Mouse (Mus musculus) lung, embryonic 16.5 days (tissue): Measurements from ENCODE around the gene Pgk1. TPM values are rescaled to one million over a fixed set of nuclear protein-coding genes. Genes with fewer than 3 reads are reported as not detected.
A peak's percentile ranks its signal among the peaks of the same experiment; 100 is the strongest.

Experiments used
- ATAC-seq: fragments of 200-750 bp; cut with Nextera tagmentation; 2 replicates; pipeline ENCODE4 v1.8.0; 2017; ENCODE audit warnings: low read depth, mild to moderate bottlenecking, moderate library complexity
- H3K27ac ChIP-seq: fragments of 300-500 bp; sonication (generic); 2 replicates; pipeline ENCODE4 v1.5.1; 2014; ENCODE audit warnings: mild to moderate bottlenecking, control low read depth, low read length
- H3K27me3 ChIP-seq: fragments of 300-500 bp; sonication (generic); 2 replicates; pipeline ENCODE4 v1.6.1; 2014; ENCODE audit warnings: low read depth, low read length, mixed read lengths; ENCODE audit not compliant: control insufficient read depth, insufficient read depth
- H3K36me3 ChIP-seq: fragments of 300-500 bp; sonication (generic); 2 replicates; pipeline ENCODE4 v1.6.1; 2014; ENCODE audit warnings: low read length; ENCODE audit not compliant: control insufficient read depth, insufficient read depth
- H3K4me1 ChIP-seq: fragments of 300-500 bp; sonication (generic); replicated peaks from 2 replicates; pipeline ENCODE4 v1.6.1; 2014; ENCODE audit warnings: low read length, mixed read lengths; ENCODE audit not compliant: control insufficient read depth, insufficient read depth
- H3K4me2 ChIP-seq: fragments of 300-500 bp; sonication (generic); 2 replicates; pipeline ENCODE4 v1.6.1; 2014; ENCODE audit warnings: low read depth, low read length, control low read depth
- H3K4me3 ChIP-seq: fragments of 300-500 bp; sonication (generic); 2 replicates; pipeline ENCODE4 v1.5.1; 2014; ENCODE audit warnings: mild to moderate bottlenecking, low read length, control low read depth
- H3K9ac ChIP-seq: fragments of 300-500 bp; sonication (generic); 2 replicates; pipeline ENCODE4 v1.6.1; 2014; ENCODE audit warnings: low read length, control low read depth
- H3K9me3 ChIP-seq: fragments of 300-500 bp; sonication (generic); 2 replicates; pipeline ENCODE4 v1.6.1; 2016; ENCODE audit warnings: low read length; ENCODE audit not compliant: control insufficient read depth
- WGBS: fragments of 180-500 bp; shearing (Covaris S2); extraction: QIAGEN DNeasy Blood & Tissue Kit; methylation state at CpG from one replicate; pipeline ENCODE4 v1.1.7; 2014; 5-methylcytosine and 5-hydroxymethylcytosine counted together
- polyA plus RNA-seq: library from polyadenylated mRNA; unstranded; fragments of >200 nt; fragmentation: Nextera tagmentation; extraction: Ambion mirVana; gene quantifications from 2 replicates; pipeline ENCODE4 v1.2.1, GENCODE M21; 2015

Pgk1 gene
- polyA plus RNA-seq, 1 experiment from 2014 or later = 269 TPM

- no peak for ATAC-seq
- Histone ChIP-seq H3K36me3 (no peaks in the 10 kb centered on the region), H3K4me2 (no peak overlapping the region), H3K27me3 (no peaks in the 10 kb centered on the region), H3K9ac (no peak overlapping the region), H3K4me3 (no peak overlapping the region), H3K4me1 (0 out of 2 replicates have a peak, but pooled peaks cover 3% of the 10 kb centered on the region), H3K27ac (no peak overlapping the region), H3K9me3 (no peaks in the 10 kb centered on the region)
- WGBS = 40% methylated on average over 1 of the region's 1 CpGs
Measured at GRCm38 (mm10) chrX:106165089-106165488, 21.8 kb upstream of the Pgk1 start.

DNA sequence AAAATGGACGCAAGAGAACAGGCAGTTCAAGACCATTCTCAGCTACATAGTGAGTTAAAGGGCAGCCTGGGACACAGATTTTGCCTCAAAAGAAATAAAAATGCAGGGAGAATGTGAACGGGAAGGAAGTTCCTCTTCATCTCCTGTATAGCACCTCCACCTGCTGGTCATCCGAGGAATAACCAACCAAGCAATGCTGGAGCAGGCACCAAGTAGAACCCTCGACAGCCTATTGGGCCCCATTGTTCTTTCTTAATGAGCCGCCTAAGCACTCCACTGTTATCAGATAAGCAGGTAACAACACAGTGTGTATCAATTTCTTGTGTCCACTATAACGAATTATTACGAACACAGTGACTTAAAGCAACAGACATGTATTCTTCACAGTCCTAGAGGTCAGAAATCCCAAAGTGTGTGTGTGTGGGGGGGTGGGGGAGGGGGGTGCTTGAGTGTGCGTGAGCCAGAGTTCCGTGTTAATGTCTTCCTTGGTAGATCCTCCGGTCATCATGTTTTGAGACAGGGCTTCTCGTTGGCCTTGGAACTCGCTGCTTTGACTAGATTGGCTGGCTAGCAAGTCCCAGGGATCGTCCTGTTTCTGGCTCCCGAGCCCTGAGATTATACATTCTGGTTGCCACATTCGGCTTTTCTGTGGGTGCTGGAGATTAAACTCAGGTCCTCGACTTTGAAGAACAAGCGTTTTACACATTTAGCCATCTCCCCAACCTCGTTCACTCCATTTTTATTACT lies 15.6 kb upstream of the Pgk1 start:
- no peak overlapping the region for H3K27ac ChIP-seq
- 24% methylated on average over 18 of the region's 18 CpGs for WGBS
- H3K9ac ChIP-seq = peak overlapping the region; percentile 47; the same call in 1 of the 2 replicates
- peak; percentile 89 for ATAC-seq
- no peaks in the 10 kb centered on the region for H3K9me3 ChIP-seq
- peak overlapping the region; percentile 39 for H3K4me3 ChIP-seq
- peak overlapping the region; percentile 49 for H3K4me2 ChIP-seq
- H3K27me3 ChIP-seq = no peaks in the 10 kb centered on the region
- H3K4me1 ChIP-seq = no peaks in the 10 kb centered on the region
- H3K36me3 ChIP-seq = no peaks in the 10 kb centered on the region

GRCm38 (mm10) chrX:106171853-106172154 lies 15.1 kb upstream of the Pgk1 start:
- peak; percentile 47; the same call in 1 of the 2 replicates for ATAC-seq
- Histone ChIP-seq H3K27me3 (no peaks in the 10 kb centered on the region), H3K4me1 (no peaks in the 10 kb centered on the region), H3K27ac (no peak overlapping the region), H3K36me3 (no peaks in the 10 kb centered on the region), H3K9me3 (no peaks in the 10 kb centered on the region), H3K4me2 (peak overlapping the region; percentile 49), H3K4me3 (peak overlapping the region; percentile 39), H3K9ac (no peak overlapping the region)
- 44% methylated on average over 5 of the region's 6 CpGs for WGBS

DNA sequence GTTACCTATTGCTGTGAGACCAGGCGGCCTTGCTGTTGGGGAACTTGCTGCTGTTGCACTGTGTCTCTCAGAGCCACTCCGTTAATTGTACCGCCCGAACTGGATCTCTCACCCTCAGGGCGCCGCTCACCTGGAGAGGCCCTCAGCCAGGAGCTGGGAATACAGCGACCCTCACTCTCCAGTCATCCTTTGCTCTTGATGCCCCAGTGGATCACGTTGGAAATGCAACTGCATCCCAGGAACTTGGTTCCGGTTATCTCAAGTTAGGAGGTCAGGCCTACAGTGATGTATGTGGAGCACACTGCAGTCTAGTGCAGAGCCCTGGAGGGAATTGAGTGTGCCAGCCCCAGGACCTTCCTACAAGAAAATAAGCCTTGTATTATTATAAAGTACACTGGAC lies 10.6 kb upstream of the Pgk1 start:
- H3K4me1 ChIP-seq = no peaks in the 10 kb centered on the region
- H3K4me3 ChIP-seq = no peak overlapping the region
- H3K9me3 ChIP-seq = no peaks in the 10 kb centered on the region
- H3K4me2 ChIP-seq = no peak overlapping the region
- H3K27me3 ChIP-seq = no peaks in the 10 kb centered on the region
- ATAC-seq = no peak
- WGBS = 60% methylated on average over 9 of the region's 9 CpGs
- no peak overlapping the region for H3K27ac ChIP-seq
- no peak overlapping the region for H3K9ac ChIP-seq
- H3K36me3 ChIP-seq = no peaks in the 10 kb centered on the region

- ATAC-seq = no peak
- H3K4me3 ChIP-seq = no peak overlapping the region
- no peak overlapping the region for H3K27ac ChIP-seq
- WGBS = 47% methylated on average over 4 of the region's 4 CpGs
- H3K4me2 ChIP-seq = no peak overlapping the region
- no peak overlapping the region for H3K9ac ChIP-seq
- no peaks in the 10 kb centered on the region for H3K27me3 ChIP-seq
- H3K36me3 ChIP-seq = no peaks in the 10 kb centered on the region
- no peaks in the 10 kb centered on the region for H3K9me3 ChIP-seq
- peaks cover 15% of the 10 kb centered on the region for H3K4me1 ChIP-seq
Measured at GRCm38 (mm10) chrX:106184279-106184678, 2.6 kb upstream of the Pgk1 start.

DNA sequence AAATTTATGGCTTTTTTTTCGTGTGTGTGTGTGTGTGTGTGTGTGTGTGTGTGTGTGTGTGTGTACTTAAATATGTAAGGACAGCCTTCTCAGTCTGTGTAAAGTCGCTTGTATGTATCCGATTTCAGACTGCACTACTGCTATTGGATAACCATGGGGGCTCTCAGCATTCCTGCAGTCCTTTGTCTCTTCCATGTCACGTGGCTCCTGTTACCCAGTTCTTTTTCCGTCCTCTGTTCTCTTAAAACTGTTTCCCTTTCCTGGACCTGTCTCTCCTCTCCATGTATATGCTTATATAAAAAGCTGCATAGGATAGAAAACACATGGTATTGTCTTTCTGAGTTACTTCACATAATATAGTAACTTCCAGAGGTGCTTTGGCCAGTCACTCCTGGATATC lies 1.2 kb upstream of the Pgk1 start:
- Histone ChIP-seq H3K27me3 (no peaks in the 10 kb centered on the region), H3K27ac (peak overlapping the region; percentile 90), H3K4me2 (peak overlapping the region; percentile 41; the same call in 1 of the 2 replicates), H3K9me3 (no peaks in the 10 kb centered on the region), H3K4me1 (peaks cover 16% of the 10 kb centered on the region), H3K4me3 (no peak overlapping the region), H3K36me3 (no peaks in the 10 kb centered on the region), H3K9ac (no peak overlapping the region)
- WGBS = 16% methylated on average over 5 of the region's 5 CpGs
- peak; percentile 37; the same call in 1 of the 2 replicates for ATAC-seq

- Histone ChIP-seq H3K4me2 (peak overlapping the region; percentile 74), H3K4me3 (peak overlapping the region; percentile 56), H3K27me3 (no peaks in the 10 kb centered on the region), H3K27ac (peak overlapping the region; percentile 75), H3K4me1 (peaks cover 16% of the 10 kb centered on the region), H3K36me3 (no peaks in the 10 kb centered on the region), H3K9me3 (no peaks in the 10 kb centered on the region), H3K9ac (peak overlapping the region; percentile 72)
- 15% methylated on average over 12 of the region's 12 CpGs for WGBS
- no peak for ATAC-seq
Measured at GRCm38 (mm10) chrX:106187737-106188136, 837 bp downstream of the Pgk1 start.

- Histone ChIP-seq H3K9me3 (no peaks in the 10 kb centered on the region), H3K4me2 (peak overlapping the region; percentile 74; the same call in 1 of the 2 replicates), H3K36me3 (no peaks in the 10 kb centered on the region), H3K27ac (no peak overlapping the region), H3K4me1 (peaks cover 16% of the 10 kb centered on the region), H3K27me3 (no peaks in the 10 kb centered on the region), H3K9ac (0 out of 2 replicates have a peak overlapping the region, but pooled peaks have one; percentile 11), H3K4me3 (peak overlapping the region; percentile 56)
- 58% methylated on average over 5 of the region's 5 CpGs for WGBS
- no peak for ATAC-seq
Measured at GRCm38 (mm10) chrX:106189356-106189755, 2.5 kb downstream of the Pgk1 start.

DNA sequence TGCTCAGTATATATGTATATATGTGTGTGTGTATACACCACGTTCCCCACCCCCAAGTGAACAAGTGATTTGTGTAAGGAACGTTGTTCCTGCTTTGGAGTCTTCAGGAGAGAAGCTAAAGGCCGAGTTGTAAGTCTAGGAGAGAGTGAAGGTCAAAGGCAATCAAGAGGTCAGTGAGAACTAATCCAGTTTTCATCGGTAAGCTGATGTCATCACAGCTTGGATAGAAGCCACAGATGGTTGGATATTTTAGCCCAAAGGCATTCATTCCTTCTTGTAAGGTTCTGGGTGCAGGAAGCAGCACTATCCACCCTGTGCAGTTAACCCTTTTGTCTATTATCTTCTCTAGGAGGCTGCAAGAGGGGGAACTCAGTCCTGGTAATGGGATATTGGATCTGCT lies 3.2 kb downstream of the Pgk1 start:
- H3K36me3 ChIP-seq = no peaks in the 10 kb centered on the region
- no peak overlapping the region for H3K27ac ChIP-seq
- no peak overlapping the region for H3K4me2 ChIP-seq
- no peaks in the 10 kb centered on the region for H3K9me3 ChIP-seq
- 39% methylated on average over 4 of the region's 4 CpGs for WGBS
- no peak overlapping the region for H3K9ac ChIP-seq
- no peak overlapping the region for H3K4me3 ChIP-seq
- ATAC-seq = no peak
- no peaks in the 10 kb centered on the region for H3K27me3 ChIP-seq
- H3K4me1 ChIP-seq = peaks cover 16% of the 10 kb centered on the region
